Mouse (Mus musculus): ENCODE measurements around the gene Ehd1. TPM values are rescaled to one million over a fixed set of nuclear protein-coding genes. Genes with fewer than 3 reads are reported as not detected.
"Not testable (repeated sequence)": the region's sequence is repeated elsewhere in the genome, so short reads cannot be mapped to it uniquely, and the experiment has no call there.

The Ehd1 gene
- total RNA-seq, 2 experiments from 2014 or later: 112 to 157 TPM

GRCm38 (mm10) chr19:6277661-6278438 lies 1.3 kb downstream of the Ehd1 start:
- peak; percentile 59 to 63 for DNase-seq (ENCODE audit: low spot score in 2 of 2)

DNA sequence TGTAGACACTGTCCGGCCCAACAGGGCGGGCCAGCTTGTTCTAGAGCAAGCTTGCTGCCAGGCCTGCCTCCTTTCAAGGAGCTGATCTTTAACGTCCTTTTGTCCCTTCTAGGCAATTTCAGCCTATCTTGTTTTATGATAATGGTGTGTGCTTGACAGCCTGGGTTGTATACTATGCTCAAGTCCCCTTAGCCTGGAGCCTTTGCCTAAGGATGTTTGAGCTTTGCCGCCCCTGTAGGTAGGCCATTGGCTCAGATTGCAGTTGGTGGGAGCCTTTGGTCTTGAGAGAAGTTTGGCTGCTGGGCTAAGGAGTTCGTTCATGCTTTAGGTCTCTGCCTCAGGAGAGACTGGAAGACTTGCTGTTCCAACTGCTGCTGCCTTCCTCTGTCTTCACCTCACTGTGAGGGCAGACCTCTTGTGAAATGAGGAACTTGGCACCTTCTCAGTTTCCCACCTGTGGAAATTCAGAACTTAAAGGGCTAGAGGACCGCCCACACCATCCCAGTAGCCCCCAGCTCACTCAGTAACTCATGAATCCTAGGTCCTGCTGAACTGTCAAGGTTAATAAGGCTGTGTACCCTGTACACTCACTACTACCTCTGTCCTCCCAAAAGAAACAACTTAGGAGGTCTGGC lies 2.0 kb downstream of the Ehd1 start:
- no peak for DNase-seq (ENCODE audit: low spot score in 2 of 2)

DNA sequence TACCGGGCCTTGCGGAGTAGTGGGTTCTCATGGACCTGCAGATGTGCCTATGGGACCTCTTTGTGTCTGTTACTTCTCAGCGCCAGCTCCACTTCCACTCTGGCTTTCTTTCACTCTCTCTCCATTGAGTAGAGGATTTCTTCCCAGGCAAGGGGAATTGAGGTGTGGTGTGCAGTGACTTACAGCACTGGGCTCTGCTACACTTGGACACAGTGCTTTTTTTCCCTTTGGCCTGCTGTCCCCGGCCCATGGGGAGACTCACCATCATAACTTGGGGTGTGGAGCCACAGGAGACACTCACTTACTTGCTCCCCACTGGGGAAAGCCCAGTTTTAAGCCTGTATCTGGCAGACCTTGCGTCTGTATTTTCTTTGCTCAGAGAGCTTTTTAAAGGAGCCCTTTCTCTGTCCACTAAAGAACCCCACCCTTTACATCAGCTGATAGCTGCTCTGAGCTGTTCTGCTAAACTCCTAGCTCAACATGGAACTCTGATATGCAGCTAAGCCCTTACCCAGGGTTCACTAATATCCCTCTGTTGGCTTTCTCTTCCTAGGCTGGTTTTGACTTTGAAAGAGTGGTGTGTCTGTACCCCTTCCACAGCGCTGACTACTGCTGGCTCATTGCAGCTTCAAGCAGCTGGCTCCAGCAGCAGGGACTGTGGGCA lies 3.1 kb downstream of the Ehd1 start:
- no peak for DNase-seq (ENCODE audit: low spot score in 2 of 2)

- no peak for DNase-seq (ENCODE audit: low spot score in 2 of 2)
Observed at GRCm38 (mm10) chr19:6280554-6280953, 4.0 kb downstream of the Ehd1 start.

- no peak for DNase-seq (ENCODE audit: low spot score in 2 of 2)
Observed at GRCm38 (mm10) chr19:6281122-6282020, 4.8 kb downstream of the Ehd1 start.

DNA sequence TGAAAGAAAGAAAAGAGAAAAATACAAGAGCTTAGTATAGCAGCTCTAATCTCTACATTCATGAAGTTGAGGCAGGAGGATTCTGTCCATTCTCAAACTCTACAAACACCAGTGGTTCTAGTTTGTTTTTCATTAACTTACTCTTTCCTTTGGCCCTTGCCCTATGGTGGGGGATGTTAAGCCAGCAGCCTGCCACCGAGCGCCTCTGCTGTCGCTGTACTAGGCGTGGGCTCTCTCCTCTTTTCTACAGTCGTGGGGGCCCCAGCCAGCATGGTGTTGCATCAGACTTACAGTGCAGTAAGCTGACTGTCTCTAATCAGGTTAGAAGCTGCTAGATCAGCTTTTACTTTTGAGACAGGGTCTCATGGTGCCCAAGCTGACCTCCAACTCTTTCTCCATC lies 6.5 kb downstream of the Ehd1 start:
- DNase-seq (ENCODE audit: low spot score in 2 of 2): no peak

GRCm38 (mm10) chr19:6284502-6284901 lies 8.0 kb downstream of the Ehd1 start:
- no peak for DNase-seq (ENCODE audit: low spot score in 2 of 2)

DNA sequence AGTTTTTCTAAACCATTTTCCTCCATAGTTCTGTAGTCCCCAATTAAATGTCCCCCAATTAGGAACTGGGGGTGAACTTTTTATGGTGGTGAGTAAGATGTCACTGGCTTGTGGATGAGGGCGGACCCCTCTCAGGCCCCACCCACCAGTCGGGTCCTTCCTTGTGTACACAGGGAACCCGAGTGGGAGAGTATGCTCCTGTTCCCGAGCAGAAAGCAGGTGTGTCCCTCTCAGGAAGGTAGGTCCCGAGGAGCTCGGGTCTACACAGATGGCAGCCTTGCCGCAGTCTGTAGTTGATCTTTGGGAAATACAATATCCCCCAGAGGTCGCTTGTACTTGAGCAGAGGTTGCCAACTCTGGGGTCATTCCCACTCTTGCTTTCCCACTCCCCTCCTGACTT lies 8.7 kb downstream of the Ehd1 start:
- no peak for DNase-seq (ENCODE audit: low spot score in 2 of 2)

DNA sequence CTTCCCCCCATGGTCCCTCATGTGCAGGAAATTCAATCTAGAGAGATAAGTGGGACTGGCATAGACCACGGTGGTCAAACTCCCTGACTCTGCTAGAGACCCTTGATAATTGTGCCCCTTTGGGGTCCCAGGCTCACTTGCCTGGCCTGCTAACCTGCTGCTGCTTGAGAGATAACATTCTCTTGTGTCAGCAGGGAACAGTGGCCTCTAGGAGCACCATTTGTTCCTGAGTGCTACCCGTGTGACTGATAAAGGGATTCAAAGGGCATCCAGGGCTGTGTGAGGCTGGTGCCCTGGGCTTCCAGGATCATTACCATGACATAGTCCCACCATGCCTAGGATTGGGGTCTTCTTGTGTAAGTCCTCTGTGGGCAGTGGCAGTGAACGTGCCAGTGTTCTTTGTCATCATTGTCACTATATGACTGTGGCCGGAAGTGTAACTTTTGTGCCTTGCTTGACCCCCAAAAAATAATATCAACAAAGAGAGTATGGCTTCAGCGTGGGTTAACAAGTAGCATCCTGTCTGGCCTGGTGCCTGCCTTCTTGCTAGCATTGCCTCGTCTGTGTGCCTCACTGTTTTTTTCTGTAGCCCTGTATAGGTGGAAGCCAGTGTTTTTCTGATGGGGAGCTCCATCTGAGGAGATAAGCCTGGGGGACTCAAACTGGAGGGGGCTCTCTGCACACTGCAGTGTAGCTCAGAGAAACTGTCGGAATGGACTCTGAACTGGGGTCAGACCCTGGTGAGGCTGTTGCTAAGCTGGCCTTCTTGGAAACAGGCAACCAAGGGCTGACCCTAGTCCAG lies 9.3 kb downstream of the Ehd1 start:
- DNase-seq (ENCODE audit: low spot score in 2 of 2): no peak

GRCm38 (mm10) chr19:6286434-6287401 lies 10.2 kb downstream of the Ehd1 start:
- DNase-seq (ENCODE audit: low spot score in 2 of 2): no peak

DNA sequence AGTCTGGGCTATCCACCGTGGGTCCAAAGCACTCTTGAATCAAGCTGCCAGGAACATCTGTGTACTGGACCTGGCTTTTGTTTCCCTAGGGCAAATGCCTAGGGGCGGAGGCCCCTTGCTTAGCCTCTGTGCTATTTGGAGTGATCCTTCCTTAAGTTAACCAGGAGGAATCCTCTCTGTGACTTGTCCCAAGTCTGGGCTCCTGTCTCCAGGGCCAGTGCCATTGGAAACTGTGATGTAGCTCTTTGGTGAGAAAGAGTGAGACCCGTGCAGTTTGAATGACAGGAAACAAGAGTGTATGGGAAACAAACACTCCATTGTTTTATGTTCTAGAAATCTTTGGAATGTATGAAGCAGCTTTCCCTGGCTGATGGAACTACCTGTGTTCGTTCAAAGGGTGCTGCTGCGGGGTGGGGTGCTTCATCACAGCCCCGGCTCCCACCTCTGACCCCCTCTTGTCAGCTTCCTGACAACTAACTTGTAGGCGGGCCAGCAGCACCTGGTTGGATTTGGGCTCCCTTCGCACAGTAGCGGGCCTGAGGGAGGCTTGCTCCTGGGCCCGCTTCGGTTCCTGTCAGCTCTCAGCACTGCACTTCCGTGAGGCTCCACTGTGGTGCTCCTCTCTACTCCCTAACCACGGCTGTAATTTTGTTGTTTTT lies 11.8 kb downstream of the Ehd1 start:
- DNase-seq (ENCODE audit: low spot score in 2 of 2): no peak

- DNase-seq (ENCODE audit: low spot score in 2 of 2): no peak
Observed at GRCm38 (mm10) chr19:6289696-6290238, 13.2 kb downstream of the Ehd1 start.

GRCm38 (mm10) chr19:6290720-6291116 lies 14.2 kb downstream of the Ehd1 start:
- DNase-seq (ENCODE audit: low spot score in 2 of 2): not testable (repeated sequence)

GRCm38 (mm10) chr19:6291117-6291781 lies 14.7 kb downstream of the Ehd1 start:
- DNase-seq (ENCODE audit: low spot score in 2 of 2): no peak

DNA sequence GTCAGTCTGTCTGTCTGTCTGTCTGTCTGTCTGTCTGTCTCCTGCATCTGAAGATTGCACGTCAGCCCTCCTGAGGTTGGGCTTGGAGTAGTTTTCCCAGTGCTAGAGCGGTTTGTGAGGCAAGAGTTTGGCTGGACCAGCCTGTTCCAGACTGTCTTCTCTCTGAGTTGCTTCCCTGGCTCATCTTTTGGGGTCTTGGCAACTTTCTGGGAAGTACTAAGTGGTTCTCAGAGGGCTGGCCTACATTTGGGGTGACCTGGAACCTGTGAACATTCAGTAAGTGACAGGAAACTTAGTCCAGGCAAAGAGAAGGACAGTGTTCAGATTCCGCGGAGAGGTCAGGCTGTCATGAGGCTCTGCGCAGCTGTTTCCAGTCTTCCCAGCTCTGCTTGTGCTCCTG lies 15.7 kb downstream of the Ehd1 start:
- DNase-seq (ENCODE audit: low spot score in 2 of 2): no peak

DNA sequence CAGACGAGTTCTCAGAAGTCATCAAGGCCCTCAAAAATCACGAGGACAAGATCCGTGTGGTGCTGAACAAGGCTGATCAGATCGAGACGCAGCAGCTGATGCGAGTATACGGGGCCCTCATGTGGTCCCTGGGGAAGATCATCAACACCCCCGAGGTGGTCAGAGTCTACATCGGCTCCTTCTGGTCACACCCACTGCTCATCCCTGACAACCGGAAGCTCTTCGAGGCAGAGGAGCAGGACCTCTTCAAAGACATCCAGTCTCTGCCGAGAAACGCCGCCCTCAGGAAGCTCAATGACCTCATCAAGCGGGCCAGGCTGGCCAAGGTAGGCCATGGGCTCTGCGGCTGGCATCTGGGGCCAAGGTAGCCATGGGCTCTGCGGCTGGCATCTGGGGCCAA lies 17.8 kb downstream of the Ehd1 start:
- DNase-seq (ENCODE audit: low spot score in 2 of 2): no peak

DNA sequence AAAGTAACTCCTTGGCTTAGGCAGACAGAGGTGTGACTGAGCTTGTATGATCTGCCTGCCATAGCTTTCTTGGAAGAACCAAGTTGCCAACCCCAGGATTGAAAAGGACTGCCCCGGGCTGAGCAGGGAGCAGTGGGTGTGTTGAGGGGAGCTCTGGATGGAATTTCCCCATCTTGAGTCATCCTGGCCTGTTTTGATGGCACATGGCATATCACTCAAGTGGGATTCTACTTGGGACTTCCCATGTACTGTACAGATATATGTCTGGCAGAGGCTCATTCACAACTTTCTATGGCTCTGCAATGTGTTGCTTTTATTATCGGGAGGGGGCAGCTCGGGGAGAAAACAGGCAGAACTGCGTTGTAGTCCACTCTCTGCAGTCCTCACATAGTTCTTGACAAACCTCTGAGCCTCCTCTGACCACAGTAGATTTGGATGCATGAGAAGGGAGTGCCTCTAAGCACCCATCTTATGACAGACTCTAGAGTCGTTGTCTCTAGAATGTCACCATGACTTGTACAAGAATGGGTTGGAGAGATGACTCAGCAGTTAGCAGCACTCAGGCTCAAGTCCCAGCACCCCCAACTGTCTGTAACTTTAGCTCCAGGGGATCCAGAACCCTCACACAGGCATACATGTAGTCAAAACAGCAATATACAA lies 20.2 kb downstream of the Ehd1 start:
- DNase-seq (ENCODE audit: low spot score in 2 of 2): no peak

All from adrenal gland, adult 18-20 months (tissue).